Mouse (Mus musculus): ENCODE data around the gene Agt. TPM values are rescaled to one million over a fixed set of nuclear protein-coding genes. Genes with fewer than 3 reads are reported as not detected.

Agt gene
- polyA plus RNA-seq, 1 experiment from 2014 or later: not detected

- Histone ChIP-seq H3K4me3 (no peak overlapping the region), H3K27ac (peak overlapping the region; percentile 74)
- WGBS: 65% methylated on average over 15 of the region's 15 CpGs
Measured at GRCm38 (mm10) chr8:124573552-124574340, 4.2 kb upstream of the Agt start.

GRCm38 (mm10) chr8:124572430-124572775 is 2.9 kb upstream of the Agt start:
- peaks cover 22% of the 10 kb centered on the region for H3K4me1 ChIP-seq
- H3K4me3 ChIP-seq: no peak overlapping the region
- DNase-seq (ENCODE audit: extremely low spot score, low spot score): no peak
- H3K27ac ChIP-seq: no peak overlapping the region
- H3K9me3 ChIP-seq: no peaks in the 10 kb centered on the region
- no peaks in the 10 kb centered on the region for H3K36me3 ChIP-seq (replicated peaks)
- H3K27me3 ChIP-seq (ENCODE audit: poor library complexity, severe bottlenecking): no peaks in the 10 kb centered on the region

More at GRCm38 (mm10) chr8:124573552-124574340, 4.2 kb upstream of the Agt start:
- Histone ChIP-seq H3K4me1 (peaks cover 22% of the 10 kb centered on the region), H3K36me3 (replicated peaks) (no peaks in the 10 kb centered on the region), H3K9me3 (no peaks in the 10 kb centered on the region), H3K27me3 (ENCODE audit: poor library complexity, severe bottlenecking) (no peaks in the 10 kb centered on the region)
- peak; percentile 86 for DNase-seq (ENCODE audit: extremely low spot score, low spot score)

- Histone ChIP-seq H3K27me3 (ENCODE audit: poor library complexity, severe bottlenecking) (no peaks in the 10 kb centered on the region), H3K4me3 (no peak overlapping the region), H3K9me3 (no peaks in the 10 kb centered on the region), H3K4me1 (peaks cover 22% of the 10 kb centered on the region), H3K36me3 (replicated peaks) (no peaks in the 10 kb centered on the region), H3K27ac (no peak overlapping the region)
- DNase-seq (ENCODE audit: extremely low spot score, low spot score): no peak
- 80% methylated on average over 8 of the region's 8 CpGs for WGBS
Measured at GRCm38 (mm10) chr8:124571732-124572429, 2.4 kb upstream of the Agt start.

- Histone ChIP-seq H3K9me3 (no peaks in the 10 kb centered on the region), H3K27ac (0 out of 2 replicates have a peak overlapping the region, but pooled peaks have one; percentile 20), H3K36me3 (replicated peaks) (no peaks in the 10 kb centered on the region), H3K4me3 (no peak overlapping the region), H3K4me1 (peaks cover 22% of the 10 kb centered on the region), H3K27me3 (ENCODE audit: poor library complexity, severe bottlenecking) (no peaks in the 10 kb centered on the region)
- WGBS: 69% methylated on average over 2 of the region's 2 CpGs
- no peak for DNase-seq (ENCODE audit: extremely low spot score, low spot score)
Measured at GRCm38 (mm10) chr8:124569100-124569499, 406 bp downstream of the Agt start.

GRCm38 (mm10) chr8:124567584-124567983 is 1.9 kb downstream of the Agt start:
- Histone ChIP-seq H3K27me3 (ENCODE audit: poor library complexity, severe bottlenecking) (no peaks in the 10 kb centered on the region), H3K27ac (no peak overlapping the region), H3K4me1 (peaks cover 12% of the 10 kb centered on the region; the same call in 1 of the 2 replicates), H3K4me3 (no peak overlapping the region), H3K9me3 (no peaks in the 10 kb centered on the region), H3K36me3 (replicated peaks) (no peaks in the 10 kb centered on the region)
- 88% methylated on average over 3 of the region's 3 CpGs for WGBS
- DNase-seq (ENCODE audit: extremely low spot score, low spot score): no peak

- H3K9me3 ChIP-seq: no peaks in the 10 kb centered on the region
- H3K27ac ChIP-seq: no peak overlapping the region
- no peak for DNase-seq (ENCODE audit: extremely low spot score, low spot score)
- H3K4me3 ChIP-seq: no peak overlapping the region
- no peaks in the 10 kb centered on the region for H3K27me3 ChIP-seq (ENCODE audit: poor library complexity, severe bottlenecking)
- H3K4me1 ChIP-seq: peaks cover 7% of the 10 kb centered on the region; the same call in 1 of the 2 replicates
- WGBS: 90% methylated on average over 6 of the region's 6 CpGs
- no peaks in the 10 kb centered on the region for H3K36me3 ChIP-seq (replicated peaks)
Measured at GRCm38 (mm10) chr8:124567126-124567525, 2.4 kb downstream of the Agt start.

- Histone ChIP-seq H3K36me3 (replicated peaks) (peaks cover 6% of the 10 kb centered on the region), H3K27ac (peak overlapping the region; percentile 35; the same call in 1 of the 2 replicates), H3K9me3 (no peaks in the 10 kb centered on the region), H3K27me3 (ENCODE audit: poor library complexity, severe bottlenecking) (no peaks in the 10 kb centered on the region), H3K4me1 (peaks cover 19% of the 10 kb centered on the region), H3K4me3 (no peak overlapping the region)
- 65% methylated on average over 5 of the region's 5 CpGs for WGBS
- DNase-seq (ENCODE audit: extremely low spot score, low spot score): no peak
Measured at GRCm38 (mm10) chr8:124557476-124557875, 12.0 kb downstream of the Agt start.

- no peaks in the 10 kb centered on the region for H3K9me3 ChIP-seq
- peak; percentile 25 for DNase-seq (ENCODE audit: extremely low spot score, low spot score)
- H3K4me3 ChIP-seq: no peak overlapping the region
- WGBS: 89% methylated on average over 13 of the region's 13 CpGs
- peaks cover 19% of the 10 kb centered on the region for H3K4me1 ChIP-seq
- peak overlapping the region; percentile 62 for H3K27ac ChIP-seq
- H3K27me3 ChIP-seq (ENCODE audit: poor library complexity, severe bottlenecking): no peaks in the 10 kb centered on the region
- peaks cover 14% of the 10 kb centered on the region for H3K36me3 ChIP-seq (replicated peaks)
Measured at GRCm38 (mm10) chr8:124556658-124557057, 12.8 kb downstream of the Agt start.

- 91% methylated on average over 7 of the region's 7 CpGs for WGBS
- no peak for DNase-seq (ENCODE audit: extremely low spot score, low spot score)
- H3K4me3 ChIP-seq: no peak overlapping the region
- peaks cover 19% of the 10 kb centered on the region for H3K4me1 ChIP-seq
- H3K36me3 ChIP-seq (replicated peaks): peaks cover 19% of the 10 kb centered on the region
- no peaks in the 10 kb centered on the region for H3K27me3 ChIP-seq (ENCODE audit: poor library complexity, severe bottlenecking)
- H3K27ac ChIP-seq: no peak overlapping the region
- H3K9me3 ChIP-seq: no peaks in the 10 kb centered on the region
Measured at GRCm38 (mm10) chr8:124556164-124556563, 13.3 kb downstream of the Agt start.

GRCm38 (mm10) chr8:124555113-124555750 is 14.3 kb downstream of the Agt start:
- Histone ChIP-seq H3K4me3 (no peak overlapping the region), H3K27ac (no peak overlapping the region), H3K27me3 (ENCODE audit: poor library complexity, severe bottlenecking) (no peaks in the 10 kb centered on the region), H3K36me3 (replicated peaks) (peaks cover 28% of the 10 kb centered on the region), H3K9me3 (no peaks in the 10 kb centered on the region), H3K4me1 (peaks cover 19% of the 10 kb centered on the region)
- 90% methylated on average over 7 of the region's 7 CpGs for WGBS
- DNase-seq (ENCODE audit: extremely low spot score, low spot score): no peak

- Histone ChIP-seq H3K4me3 (no peak overlapping the region), H3K4me1 (peaks cover 5% of the 10 kb centered on the region), H3K27me3 (ENCODE audit: poor library complexity, severe bottlenecking) (no peaks in the 10 kb centered on the region), H3K36me3 (replicated peaks) (peaks cover 68% of the 10 kb centered on the region), H3K27ac (no peak overlapping the region), H3K9me3 (no peaks in the 10 kb centered on the region)
- WGBS: 94% methylated on average over 15 of the region's 15 CpGs
- DNase-seq (ENCODE audit: extremely low spot score, low spot score): no peak
Measured at GRCm38 (mm10) chr8:124551011-124551661, 18.4 kb downstream of the Agt start.

GRCm38 (mm10) chr8:124548187-124548586 is 21.3 kb downstream of the Agt start:
- 81% methylated on average over 1 of the region's 1 CpGs for WGBS
- Histone ChIP-seq H3K4me1 (no peaks in the 10 kb centered on the region), H3K4me3 (no peak overlapping the region), H3K9me3 (no peaks in the 10 kb centered on the region), H3K27ac (no peak overlapping the region), H3K36me3 (replicated peaks) (peaks cover 97% of the 10 kb centered on the region), H3K27me3 (ENCODE audit: poor library complexity, severe bottlenecking) (no peaks in the 10 kb centered on the region)
- no peak for DNase-seq (ENCODE audit: extremely low spot score, low spot score)
